Mouse (Mus musculus) lung, postnatal 0 days (tissue): Measurements from ENCODE around the gene BC067074.

Experiments used
- CTCF ChIP-seq: IDR thresholded peaks from 2 replicates; pipeline ENCODE4 v1.5.1; 2016; ENCODE audit warnings: antibody characterized with exemption, mild to moderate bottlenecking
- EP300 ChIP-seq: IDR thresholded peaks from 2 replicates; pipeline ENCODE4 v1.6.1; 2016; ENCODE audit warnings: antibody characterized with exemption, mild to moderate bottlenecking, control low read depth

GRCm38 (mm10) chr13:113333931-113334330 is 41.0 kb downstream of the BC067074 start:
- no peak for TF ChIP-seq CTCF
- TF ChIP-seq EP300, result no peak
